Mouse (Mus musculus): ENCODE measurements around the gene Rpl7l1.
"Not testable (repeated sequence)": the region's sequence is repeated elsewhere in the genome, so short reads cannot be mapped to it uniquely, and the experiment has no call there.

Rpl7l1 gene

DNA sequence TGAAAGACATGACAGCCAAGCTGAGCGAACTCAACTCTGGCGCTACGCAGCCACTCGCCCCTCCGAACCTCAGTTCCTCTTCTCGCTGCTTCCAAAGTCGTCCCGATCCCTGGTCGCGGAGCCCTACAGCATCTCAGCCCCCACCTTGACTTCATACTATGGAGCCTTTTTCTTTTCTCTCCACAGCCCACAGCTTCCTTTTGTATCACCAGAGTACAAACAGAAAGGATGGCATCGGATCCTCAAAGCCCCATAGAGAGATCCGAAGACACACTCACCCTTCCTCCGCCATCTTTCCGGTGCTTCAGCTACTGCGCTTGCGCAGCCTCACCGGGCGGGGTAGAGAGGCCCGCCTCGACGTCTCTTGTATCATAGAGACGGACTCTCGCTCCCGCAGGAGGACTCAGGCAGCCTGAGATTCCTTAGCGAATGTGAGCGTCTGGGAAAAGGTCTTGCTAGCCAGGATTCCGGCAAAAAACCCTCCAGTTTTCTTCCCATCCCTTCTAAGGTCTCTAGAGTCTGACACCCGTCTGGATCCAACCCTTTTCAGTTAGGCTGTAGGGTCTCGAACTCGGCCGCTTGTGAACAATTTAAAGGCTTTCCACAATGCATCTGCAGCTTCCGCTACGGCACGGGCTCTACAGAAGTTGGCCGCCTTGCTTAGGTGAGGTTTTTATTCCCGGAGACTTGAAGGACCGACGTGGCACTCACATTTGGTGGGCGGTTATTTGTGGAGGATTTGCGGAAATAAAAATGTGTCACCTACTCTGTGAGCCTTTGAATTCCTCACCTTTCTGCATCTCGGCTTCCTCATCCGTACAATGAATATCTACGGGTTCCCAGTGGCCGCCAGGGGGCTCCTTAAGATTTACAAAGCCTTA, at the start of gene Rpl7l1:
TSS of gene Rpl7l1 (minus strand) at position 332 of the 881 bp plus-strand sequence.
- peak; percentile 96 for DNase-seq (ENCODE audit: low spot score)

DNA sequence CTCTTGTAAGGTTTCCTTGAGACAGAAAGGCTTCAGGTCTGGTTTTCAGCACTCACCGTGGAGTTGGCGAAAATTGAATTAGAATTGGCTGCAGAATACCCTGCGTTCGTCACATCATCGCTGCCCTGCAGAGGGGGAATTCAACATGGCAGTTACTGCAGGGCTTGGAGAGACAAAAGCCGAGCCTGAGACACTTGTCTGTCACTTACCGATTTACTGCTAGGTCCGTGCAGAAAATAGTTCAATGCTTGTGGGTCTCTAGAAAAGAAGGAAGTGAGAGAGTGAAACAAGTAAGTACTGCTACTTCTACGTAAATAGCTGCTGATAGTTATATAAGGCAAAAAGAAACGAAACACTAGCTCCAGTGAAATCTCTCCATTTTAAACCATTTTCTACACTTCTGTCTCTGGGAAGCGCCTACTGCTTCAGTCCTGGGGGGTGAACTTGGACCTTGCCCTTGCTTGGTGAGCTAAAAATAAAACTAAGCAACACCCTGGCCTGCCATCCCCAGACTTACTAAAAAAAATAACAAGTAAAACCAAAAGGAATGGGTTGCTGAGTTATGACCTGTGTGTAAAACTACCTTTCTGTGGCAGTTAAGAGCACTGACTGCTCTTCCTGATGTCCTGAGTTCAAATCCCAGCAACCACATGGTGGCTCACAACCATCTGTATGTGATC, 47.5 kb upstream of the Rpl7l1 start:
- DNase-seq (ENCODE audit: low spot score): no peak

DNA sequence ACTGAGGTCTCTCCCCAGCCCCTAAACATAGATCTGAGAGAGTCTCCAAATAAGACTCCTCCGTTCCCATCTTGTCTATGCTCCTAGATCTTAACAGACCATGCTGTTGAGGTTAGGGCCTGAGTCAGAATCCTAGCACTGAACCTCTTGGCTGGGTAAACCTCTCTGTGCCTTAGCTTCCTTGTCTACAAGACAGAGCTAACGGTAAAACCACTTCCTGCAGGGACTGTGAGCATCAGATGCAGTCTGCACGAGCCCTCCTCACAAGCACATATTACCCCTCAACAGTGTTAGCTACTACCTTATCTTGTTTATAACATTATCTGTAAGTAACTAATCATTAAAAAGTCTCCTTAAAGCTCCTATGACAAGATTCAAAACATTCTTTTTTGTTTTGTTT, 46.5 kb upstream of the Rpl7l1 start:
- DNase-seq (ENCODE audit: low spot score): no peak

DNA sequence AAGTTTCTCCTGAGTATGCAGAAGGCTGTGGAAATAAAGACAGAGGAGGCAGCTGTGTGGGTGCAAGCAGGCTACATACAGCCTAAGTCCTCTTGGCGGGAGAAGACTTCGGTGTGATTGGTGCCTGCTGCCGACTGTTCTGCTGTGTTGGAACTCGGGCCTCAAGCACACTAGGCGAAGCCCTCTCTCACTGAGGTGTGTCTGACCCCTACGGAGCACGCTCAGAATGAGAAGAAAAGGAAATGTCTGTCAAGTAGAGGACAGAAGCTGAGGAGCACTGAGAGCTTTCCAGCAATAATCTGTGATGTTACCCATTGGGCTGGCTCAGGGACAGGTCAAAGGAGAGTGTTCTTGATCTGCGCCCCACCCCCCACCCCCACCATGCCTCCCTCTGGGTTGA, 40.6 kb upstream of the Rpl7l1 start:
- DNase-seq (ENCODE audit: low spot score): no peak

DNA sequence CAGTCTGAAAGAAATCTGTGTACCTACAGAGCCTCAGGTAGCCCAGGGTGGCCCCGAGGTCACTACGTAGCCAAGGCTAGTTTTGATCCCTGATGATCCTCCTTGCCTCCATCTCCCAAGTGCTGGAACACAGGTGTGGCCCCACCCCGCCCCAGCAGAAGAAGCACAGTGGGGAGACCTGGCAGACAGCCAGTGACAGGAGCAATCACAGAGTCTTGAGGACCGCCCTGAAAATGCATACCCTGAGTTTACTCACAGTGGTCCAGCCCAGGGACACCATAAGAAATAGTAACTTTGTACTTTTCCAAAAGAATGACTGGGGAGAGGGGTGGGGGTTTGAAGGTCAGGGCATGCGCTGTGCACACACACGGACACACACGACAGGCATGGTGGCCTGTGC, 38.2 kb upstream of the Rpl7l1 start:
- no peak for DNase-seq (ENCODE audit: low spot score)

DNA sequence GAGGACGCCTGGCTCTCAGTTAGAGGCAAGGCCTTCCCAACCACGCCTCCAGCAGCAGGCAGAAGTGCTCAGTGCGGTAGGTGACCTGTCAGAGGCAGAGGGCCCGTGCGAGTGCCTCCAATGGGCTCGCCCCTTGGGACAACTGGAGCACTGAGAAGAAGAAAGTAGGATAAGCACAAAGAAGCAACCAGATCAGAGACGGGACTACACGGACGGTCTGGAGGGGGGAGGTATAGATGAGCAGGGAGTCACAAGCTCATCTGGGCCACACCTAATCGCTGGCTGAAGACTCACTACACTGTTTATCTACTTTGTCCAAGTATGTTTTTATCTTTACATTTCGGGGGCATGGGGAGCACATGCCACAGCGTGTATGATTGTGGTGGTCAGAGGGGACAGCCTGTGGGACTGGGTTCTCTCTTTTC, 35.3 kb upstream of the Rpl7l1 start:
- no peak for DNase-seq (ENCODE audit: low spot score)

DNA sequence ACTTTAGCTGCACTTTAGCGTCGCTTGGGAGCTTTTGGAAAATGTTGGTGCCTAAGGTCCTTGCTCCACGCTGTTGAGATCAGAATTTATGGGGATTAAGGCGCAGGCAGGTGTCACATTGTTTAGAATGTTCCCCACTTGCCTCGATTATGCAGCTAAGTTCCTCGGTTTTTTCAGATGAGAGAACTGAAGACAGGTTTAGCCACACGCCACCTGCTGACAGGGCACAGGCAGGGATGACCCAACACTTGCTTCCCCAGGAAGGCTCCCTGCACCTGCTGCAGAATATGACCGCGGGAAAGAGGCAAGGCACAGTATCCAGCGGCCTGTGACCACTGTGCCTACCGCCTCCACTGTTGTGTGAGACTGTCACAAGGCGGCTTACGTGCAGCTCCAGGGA, 33.8 kb upstream of the Rpl7l1 start:
- DNase-seq (ENCODE audit: low spot score): no peak

DNA sequence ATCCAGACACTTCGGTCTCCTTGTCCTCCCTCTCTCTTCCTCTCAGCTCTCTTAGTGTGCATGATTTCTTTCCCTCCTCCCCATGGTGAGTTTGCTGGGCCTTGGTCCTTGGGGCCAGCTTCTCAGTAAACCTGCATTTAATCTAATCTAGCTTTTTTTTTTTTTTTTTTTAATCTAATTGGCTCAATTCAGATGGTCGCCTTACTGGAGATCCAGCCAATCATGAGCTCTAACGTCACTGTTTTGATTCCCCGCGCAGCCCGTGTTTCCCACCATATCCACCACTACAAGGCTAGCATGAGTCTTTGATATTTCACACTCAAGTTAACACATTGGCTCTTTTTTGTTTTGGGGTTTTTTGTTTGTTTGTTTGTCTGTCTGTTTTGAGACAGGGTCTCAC, 32.0 kb upstream of the Rpl7l1 start:
- DNase-seq (ENCODE audit: low spot score): no peak

DNA sequence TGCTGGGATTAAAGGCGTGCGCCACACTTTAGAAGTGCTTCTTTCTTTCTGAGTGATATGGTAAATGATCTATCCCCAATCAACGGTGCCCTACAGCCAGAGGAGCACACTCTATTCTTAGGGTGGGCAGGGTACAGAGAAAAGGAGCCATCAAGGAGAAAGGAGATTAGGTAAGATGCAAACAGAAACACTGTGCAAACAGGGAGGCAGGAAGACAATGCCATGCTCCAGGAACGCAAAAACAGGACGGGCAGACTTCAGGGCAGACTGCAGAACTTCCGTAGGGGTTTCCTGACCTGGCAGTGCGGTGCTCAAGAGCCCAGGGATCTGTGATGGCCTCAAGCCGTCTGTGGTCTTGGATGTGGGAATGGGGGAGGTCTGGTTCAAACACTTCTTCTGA, 31.2 kb upstream of the Rpl7l1 start:
- no peak for DNase-seq (ENCODE audit: low spot score)

DNA sequence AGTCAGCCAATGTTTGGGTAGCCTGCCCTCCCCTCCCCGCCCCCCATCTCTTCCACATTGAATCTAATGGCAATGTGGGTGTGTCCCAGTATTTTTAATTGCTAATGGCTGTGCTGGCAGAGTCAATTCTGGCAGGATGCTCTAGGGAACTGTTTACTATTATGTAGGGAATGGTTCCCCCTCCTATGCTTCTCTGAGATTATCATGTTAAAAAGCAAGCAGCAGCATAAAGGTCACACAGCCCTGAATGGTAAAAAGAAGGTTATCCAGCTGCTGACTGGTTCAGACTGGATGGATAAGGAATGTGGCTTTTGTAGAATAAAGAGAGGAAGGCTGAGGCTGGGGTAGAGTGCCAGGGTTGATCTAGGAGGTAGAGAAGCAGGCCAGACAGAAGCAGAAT, 30.0 kb upstream of the Rpl7l1 start:
- DNase-seq (ENCODE audit: low spot score): no peak

DNA sequence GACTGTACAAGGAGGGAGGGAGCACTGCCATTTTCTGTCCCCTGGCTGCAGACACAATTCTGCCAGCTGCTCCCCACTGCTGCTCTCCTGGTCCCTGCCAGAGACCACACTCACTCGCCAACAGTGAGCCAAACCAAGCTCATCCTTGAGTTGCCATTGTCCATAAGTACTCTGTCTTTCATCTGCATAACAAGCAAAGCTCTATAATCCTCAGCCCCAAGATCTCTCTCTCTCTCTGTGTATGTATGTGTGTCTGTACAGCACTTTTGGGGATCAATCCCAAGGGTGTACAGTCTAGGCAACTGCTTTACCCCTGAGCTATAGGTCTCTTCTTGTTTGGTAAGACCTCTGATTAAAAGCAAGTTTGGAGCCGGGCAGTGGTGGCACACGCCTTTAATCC, 28.2 kb upstream of the Rpl7l1 start:
- DNase-seq (ENCODE audit: low spot score): no peak

DNA sequence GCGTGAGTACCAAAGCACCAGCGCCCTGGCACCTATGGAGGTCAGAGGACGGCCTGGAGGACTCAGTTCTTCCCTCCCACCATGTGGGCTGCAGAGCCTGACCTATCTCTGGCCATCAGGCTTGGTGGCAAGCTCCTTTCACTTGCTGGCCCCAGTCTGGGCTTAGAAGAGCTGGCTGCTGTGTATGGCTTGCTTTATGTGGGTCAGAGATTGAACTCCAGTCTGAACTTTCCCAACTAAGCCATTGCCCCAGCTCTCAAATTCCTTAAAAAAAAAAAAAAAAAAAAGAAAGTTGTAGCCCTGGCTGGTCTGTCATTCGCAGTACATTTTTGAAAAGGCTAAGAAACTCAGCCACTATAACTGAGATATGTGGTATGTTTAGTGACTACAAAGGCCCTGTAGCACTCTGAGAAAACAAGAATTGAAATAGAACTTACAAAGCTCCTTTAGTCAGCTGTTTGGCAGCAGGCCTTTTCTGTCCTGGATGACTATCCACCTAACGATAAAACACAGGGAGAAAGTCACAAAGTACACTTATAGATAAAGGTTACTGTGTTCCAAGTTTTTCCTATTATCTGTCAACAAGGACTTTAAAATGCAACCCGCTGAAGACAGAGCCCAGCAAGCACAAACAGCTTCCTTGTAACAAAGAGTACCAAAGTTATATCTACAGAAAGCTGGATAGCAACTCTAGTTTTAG, 26.8 kb upstream of the Rpl7l1 start:
- DNase-seq (ENCODE audit: low spot score): no peak

DNA sequence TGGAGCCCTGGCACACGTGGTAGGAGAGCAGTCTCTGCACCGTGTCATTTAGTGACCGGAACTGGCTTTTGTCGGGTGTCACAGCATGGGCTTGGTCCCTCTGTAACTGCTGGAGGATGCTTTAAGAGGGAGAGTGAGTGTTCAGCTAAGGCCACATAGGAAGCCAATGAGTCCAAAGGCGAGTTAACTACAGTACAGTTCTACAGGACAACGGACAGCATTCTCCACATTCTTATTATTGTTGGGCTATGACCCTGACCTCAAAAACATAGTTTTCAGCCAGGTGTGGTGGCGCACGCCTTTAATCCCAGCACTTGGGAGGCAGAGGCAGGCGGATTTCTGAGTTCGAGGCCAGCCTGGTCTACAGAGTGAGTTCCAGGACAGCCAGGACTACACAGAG, 25.9 kb upstream of the Rpl7l1 start:
- no peak for DNase-seq (ENCODE audit: low spot score)

DNA sequence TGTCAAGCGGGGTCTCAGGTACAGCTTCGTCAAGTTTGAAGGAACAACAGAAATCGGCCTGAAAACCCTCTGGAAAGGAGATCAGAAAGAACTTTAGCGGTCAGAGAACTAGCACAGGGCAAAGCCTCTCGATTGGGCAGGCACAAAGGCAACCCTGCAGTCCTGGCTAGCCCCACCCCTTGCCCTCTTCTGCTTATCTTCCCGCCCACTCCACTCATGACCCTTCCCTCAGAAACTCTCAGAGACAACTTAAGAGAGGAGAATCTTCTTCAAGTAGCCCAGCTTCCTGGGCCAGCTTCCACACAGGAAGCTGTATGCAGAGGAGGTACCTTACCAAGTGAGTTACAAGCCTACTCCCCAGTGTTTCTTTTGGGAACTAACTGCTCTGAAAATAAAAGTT, 19.3 kb upstream of the Rpl7l1 start:
- DNase-seq (ENCODE audit: low spot score): no peak

DNA sequence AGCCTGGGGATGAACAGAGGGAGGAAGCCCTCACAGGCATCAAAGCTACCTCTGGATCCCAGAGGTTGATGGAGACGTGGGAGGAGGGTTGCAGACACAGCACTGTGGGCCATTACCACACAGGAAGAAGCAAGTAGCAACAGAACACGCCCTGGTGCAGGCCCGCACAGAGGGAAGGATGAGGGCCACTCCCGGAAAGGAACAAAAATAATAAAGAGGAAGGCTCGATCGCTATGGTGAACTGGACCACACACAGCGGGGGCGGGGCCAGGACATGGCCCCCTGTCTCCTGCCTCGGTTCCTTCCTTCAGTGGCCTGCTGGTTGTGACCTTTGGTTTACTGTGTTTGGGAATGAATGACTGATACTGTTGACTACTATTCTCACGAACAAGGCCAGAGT, 17.2 kb upstream of the Rpl7l1 start:
- DNase-seq (ENCODE audit: low spot score): no peak

DNA sequence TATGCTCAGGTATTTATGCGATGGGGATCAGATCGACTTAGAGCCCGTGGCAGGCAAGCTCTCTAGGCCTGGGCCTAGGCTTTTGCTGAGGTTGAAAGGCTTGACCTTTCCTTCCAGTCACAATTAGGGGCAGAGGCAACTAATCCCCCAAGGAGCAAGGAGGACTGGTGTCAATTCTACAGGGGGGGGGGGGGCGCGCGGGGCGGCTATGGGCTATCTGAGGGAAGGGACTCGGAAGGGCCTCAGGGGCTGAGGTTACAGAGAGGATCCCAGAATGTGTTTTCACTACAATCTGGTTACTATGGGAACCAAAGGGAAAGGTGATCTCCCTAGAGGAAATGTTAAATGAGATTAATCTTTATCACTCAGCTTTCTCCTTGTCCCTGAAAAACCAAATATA, 14.9 kb upstream of the Rpl7l1 start:
- no peak for DNase-seq (ENCODE audit: low spot score)

DNA sequence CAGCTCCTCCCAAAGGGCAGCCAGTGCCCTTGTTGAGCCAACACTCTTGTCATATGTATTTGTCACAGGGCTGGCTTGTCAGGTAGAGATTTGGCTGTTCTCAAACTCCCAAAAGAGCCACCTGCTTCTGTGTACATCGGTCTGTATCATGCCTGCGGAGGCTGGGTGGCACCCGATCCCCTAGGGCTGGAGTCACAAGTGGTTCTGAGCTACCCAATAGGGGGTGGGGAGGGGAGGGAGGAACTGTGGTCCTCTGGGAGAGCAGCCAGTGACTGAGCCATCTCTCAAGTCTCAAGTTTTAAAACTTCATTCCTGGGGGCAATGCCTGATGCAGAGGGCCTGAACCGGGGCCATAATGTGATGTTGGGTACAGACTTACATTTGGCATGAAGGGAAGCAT, 14.3 kb upstream of the Rpl7l1 start:
- DNase-seq (ENCODE audit: low spot score): no peak

DNA sequence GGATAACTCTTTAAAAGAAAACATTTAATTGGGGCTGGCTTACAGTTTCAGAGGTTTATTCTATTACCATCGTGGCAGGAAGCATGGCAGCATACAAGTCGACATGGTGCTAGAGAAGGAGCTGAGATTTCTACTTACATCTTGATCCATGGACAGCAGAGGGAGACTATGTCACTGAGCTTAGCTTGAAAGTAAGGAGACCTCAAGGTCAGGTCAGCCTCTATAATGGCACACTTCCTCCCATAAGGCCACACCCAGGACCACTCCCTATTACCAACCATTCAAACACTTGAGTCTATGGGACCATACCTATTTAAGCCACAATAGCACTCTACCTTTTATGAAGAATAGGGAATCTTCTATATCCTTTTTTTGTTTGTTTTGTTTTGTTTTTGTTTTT, 10.5 kb upstream of the Rpl7l1 start:
- DNase-seq (ENCODE audit: low spot score): no peak

DNA sequence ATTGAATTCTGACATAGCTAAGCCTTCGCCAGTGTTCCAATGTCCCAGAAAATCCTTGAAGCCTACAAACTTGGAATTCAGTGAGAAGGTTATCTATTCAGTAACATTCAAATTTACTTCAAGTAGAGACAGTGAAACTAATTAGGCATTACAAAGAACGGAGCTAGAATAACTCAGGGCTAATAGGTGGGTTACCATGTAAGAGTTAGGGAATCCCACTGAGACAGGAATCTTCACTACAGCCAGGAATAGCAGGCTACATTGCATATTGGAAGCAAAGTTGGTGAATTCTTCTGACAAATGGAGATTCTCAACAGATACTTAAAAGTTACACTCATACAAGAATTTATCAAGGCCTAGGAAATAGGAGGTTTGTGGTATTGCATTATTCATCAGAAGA, 5.5 kb upstream of the Rpl7l1 start:
- not testable (repeated sequence) for DNase-seq (ENCODE audit: low spot score)

DNA sequence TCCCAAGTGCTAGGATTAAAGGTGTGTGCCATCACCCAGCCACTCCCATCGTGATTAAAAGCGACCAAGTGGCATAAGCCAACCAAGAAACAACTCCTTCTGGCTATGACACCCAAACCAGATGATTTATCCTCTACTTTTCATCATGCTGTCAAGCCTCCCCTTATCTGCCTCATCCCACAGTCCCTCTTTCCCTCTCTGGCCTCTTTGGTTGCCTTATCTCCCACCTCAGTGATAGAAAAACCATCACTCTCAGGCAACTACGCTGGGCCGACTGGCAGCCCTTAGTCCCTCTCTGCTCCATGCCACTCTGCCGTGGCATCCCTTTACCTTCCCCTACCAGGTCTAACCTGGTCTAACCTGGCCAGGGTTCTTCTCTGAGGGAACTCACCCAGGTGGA, 4.5 kb upstream of the Rpl7l1 start:
- no peak for DNase-seq (ENCODE audit: low spot score)

DNA sequence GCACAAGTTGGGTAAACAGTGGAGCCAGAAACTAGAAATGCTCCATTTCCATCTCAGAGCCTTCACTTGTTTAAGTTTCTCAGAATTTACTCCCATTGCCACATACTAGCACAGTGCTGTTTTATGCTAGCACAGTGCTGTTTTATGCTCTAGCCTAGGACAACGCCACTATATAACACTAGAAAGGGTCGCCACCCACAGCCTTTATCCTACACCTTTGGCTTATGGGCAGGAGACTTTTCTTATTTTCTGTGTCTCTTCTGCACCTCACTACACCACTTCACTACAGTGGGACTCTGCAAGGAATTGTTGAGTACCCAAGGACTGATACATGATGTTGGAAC, 722 bp upstream of the Rpl7l1 start:
- no peak for DNase-seq (ENCODE audit: low spot score)

DNA sequence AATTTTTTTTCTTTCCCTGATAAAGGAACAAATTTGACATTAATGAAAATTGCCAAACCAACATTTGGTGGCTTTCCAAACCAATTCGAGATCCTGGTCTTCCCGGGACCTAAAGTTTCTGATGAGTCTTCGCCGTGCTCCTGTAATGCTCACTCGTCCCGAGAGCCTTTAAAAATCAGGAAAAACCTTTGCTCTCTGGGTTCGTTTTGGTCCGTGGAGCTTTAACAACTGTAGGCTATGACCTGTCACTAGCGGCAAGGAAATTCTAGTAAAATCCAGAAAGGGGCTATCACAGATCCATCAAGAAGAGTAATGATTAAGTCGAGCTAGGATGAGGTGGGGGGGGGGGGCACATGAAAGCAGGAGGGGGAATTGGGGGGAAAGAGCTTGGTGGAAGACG, 596 bp downstream of the Rpl7l1 start:
- peak; percentile 11 for DNase-seq (ENCODE audit: low spot score)

DNA sequence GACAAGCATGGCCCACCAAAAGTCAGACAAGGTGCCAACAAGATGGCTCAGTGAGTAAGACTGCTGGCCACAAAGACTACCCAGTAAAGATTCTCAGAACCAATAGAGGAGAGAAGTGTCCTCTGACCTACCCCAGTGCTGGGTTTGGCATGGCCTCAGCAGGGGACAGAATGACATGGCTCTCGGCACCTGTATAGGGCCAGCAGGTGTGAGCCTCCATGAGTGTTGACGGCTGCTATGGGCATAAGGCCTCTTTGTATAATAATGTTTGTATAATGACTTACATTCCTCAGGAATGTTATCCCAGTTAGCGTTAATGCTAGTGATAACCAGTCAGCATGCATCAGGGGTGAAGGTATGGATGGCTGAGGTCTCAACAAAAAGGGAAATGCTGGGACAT, 6.4 kb downstream of the Rpl7l1 start:
- no peak for DNase-seq (ENCODE audit: low spot score)
